Comparison of ENCODE assay signal across 2 mouse cellular contexts in the genomic region with DNA sequence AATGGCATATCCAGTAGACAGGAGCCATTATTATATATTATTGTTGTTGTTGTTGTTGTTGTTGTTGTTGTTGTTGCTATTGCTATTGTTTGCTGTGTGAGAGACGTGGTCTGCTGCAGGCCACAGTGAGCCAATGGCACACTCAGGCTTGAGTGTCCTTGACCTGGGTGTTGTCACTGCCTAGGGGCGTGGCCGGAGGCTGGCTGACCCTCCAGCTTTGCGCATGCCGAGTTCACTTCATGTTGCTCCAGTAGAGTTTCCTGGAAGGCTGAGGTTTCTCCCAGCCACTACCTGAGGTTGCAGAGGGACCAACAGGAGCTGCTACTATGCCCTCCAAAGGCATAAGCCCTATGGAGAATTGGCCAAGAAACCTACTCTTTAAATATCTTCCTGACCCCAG.
"Had no signal": no experiment of that assay in that cellular context is flagged by ENCODE, and none has a peak within 500 bp of the region (broad histone marks: within the 10 kb centered on the region; RNA-seq: fewer than 3 reads in every experiment).

No protein-coding gene starts in this region.

- DNase-seq: lung, postnatal 36 days; thymus, adult 2 months had no signal
